Mouse (Mus musculus): Measurements from ENCODE around the gene Tle6.

Tle6 gene

DNA sequence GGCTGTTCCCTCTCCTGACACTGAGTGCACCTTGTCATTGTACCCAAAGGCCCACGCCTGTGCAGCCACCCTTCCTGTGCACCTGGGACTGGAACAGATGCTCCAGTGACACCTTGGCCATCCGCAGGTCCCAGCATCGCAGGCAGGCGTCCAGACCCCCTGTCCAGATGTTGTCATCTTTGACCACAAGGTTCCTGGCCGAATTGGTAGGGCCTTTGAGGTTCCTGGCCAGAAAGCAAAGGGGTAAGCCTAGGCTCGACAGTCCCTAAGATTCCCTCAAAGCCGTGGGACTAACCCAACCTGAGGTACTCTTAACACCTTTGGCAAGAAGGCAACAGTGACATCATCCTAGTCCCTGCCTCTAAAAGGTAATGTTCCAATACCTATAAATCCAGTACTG is 8.2 kb downstream of the Tle6 start:
- DNase-seq (ENCODE audit: low spot score in 2 of 2): no peak

DNA sequence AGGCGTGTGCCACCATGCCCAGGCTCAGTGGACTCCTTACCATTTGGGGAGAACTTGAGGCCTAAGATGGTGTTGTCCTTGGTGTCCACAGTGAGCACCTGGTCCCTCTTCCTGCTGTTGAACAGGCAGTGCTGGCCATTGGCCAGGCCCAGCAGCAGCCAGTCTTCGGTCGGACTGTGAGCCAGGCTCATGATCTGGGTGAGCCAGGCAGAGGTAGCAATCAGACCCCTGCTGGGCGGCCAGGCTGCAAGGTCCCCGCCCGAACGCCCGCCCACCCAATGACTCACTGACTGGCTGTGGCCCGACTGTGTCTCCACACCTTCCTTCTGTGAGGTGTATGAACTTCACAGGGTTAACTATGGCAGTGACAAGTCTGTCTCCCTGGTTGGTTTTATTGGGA is 9.0 kb downstream of the Tle6 start:
- no peak for DNase-seq (ENCODE audit: low spot score in 2 of 2)

DNA sequence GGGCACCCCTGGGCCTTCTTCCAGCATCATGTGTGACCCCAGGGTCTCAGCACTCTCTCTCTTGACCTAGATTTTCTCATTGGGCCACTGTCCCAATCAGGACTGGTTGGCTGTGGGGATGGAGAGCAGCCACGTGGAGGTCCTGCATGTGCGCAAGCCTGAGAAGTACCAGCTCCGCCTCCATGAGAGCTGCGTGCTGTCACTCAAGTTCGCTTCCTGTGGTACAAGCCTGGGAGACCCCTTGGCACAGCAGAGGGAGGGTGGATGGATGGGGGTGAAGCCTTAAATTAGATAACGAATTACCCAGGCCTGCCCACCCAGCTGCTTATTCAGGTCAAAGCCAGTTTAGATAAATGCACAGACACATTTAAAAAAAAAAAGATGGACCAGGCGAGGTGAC is 12.1 kb downstream of the Tle6 start:
- DNase-seq (ENCODE audit: low spot score in 2 of 2): no peak

DNA sequence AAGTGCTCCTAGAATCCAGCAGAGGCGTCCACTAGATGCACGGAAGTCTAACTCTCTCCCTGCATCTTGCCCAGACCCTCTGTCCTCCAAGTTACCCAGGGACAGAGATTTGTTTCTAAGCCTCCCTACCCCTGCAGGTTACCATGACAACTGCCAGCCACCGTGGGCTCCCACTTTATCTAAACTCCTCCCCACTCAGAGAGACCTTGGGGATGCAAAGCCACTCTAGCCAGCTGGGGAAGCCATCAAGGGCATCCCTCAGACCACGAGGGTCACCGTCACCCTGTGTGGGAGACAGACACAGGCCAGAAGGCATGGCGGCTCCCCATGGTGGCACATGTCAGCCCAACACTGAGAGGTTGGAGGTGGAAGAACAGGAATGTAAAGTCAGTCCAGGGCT is 17.5 kb downstream of the Tle6 start:
- DNase-seq (ENCODE audit: low spot score in 2 of 2): no peak

DNA sequence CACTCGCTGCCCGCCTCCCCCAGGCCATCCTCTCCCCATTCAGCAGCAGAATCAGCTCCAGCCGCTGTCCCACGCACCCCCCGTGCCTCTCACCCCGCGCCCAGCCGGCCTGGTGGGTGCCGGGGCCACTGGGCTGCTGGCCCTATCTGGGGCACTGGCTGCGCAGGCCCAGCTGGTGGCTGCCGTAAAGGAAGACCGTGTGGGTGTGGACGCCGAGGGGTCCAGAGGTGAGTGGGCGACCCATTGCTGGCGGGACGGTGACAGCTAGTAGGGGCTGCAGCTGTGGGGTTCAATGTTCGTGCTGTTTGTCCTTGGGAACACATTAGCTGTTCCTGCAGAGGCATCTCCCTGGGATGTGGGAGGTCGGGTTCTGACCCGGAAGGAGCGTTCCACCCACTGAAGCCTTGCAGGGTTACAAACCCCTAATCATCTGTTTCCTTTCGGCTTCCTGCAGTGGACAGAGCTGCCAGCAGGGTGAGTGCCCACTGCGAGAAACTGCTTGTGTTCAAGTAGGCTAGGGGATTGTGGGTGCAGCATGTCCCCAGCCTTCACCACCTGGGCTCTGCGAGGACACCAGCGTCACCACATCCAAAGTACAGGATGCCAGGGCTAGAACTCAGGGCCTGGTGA is 20.3 kb downstream of the Tle6 start:
- no peak for DNase-seq (ENCODE audit: low spot score in 2 of 2)

DNA sequence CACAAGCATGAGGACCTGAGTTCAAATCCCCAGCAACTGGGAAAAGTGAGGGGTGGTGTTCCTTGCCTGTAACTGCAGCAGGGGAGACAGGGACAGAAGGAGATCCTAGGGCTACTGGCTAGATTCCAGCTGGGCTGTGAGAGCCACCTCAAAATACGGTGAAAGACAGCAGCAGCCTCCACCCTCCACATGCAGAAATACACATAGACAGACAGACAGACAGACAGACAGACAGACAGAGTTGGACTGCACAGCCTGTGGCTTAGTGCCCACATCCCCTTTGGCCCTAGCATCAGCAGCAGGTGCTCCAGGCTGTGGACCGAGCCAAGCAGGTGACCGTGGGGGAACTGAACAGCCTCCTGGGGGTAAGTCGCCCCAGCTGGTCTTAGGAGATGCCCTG is 20.9 kb downstream of the Tle6 start:
- DNase-seq (ENCODE audit: low spot score in 2 of 2): no peak

DNA sequence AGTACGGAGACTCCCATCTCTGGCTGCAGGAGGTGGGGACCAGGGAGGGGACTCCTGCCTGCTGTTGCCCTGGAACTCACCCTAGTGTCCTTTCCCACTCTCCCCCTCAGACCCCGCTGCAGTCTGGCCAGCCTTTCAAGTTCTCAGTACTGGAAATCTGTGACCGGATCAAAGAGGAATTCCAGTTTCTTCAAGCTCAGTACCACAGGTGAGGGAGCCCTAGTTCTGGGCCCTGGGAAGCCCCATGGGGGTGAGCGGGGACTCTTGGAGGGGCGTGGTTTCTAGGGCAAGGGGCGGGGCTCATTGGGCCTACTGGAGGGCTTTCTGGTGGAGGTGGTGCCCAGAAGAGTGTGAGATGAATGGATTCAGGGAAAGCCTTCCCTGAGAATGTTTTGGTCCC is 25.2 kb downstream of the Tle6 start:
- no peak for DNase-seq (ENCODE audit: low spot score in 2 of 2)

DNA sequence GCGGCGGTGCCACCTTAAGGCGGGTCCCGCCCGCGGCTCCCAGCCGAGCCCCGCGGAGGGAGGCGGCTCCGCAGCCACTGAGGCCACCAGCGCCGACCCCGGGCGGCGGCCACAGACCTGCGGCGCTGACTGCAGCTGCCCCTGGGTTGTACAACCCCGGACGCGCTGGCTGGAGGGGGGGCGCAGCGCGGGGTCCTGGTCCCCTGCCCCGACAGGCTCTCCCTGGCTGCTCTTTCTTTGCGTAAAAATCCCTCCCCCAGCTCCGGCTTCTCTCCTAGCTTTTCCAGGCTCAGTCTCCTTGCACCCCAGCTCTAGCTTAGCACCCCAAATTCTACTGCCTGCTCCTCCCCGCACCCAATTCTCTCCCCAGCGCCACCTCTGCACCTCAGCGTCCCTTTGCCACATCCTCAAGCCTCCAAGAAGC is 25.7 kb downstream of the Tle6 start:
- DNase-seq (ENCODE audit: low spot score in 2 of 2): peak in 1 of 2 experiments; percentile 49

DNA sequence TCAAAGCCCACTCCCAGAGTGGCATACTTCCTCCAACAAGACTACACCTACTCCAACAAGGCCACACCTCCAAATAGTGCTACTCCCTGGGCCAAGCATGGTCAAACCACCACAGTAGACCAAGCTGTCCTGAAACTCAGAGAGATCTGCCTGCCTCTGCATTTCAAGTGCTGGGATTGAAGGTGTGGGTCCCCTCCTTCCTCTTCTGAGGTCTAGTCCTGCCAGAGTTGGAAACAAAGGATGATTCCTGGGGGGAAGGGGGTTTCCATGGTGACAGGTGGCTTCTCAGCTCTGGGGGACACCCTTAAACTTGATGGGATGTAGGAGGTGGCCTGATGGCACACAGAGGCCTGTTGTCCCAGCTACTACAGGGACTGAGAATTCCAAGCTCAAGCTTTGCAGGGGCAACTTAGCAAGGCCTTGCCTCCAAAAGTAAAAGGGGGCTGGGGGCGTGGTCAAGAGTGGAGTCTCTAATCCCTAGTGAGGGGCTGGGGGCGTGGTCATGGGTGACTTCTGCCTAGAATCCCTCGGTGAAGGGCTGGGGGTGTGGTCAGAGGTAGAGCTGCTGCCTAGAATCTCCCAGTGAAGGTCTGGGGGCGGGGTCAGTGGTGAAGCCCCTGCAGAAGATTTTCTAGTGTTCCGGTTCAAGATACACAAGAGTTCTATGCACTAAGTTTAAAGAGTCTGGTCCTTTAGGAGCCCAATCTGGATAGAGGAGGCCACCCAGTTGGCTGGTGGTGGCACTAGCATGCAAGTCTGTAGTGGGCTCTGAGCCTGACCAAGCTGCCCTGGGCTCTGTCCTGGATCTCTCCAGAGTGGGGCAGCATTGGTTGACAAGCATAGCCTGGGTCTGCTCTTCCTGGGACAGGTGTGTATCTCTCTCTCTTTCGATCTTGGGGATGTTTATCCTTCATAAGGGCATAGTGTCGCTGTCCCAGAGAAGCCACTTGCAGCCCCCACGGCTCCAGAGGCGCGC is 26.5 kb downstream of the Tle6 start, which contains the start of gene Tle2:
Gene Tle2 (plus strand): TSS at position 481 of the 976 bp plus-strand sequence.
- no peak for DNase-seq (ENCODE audit: low spot score in 2 of 2)

DNA sequence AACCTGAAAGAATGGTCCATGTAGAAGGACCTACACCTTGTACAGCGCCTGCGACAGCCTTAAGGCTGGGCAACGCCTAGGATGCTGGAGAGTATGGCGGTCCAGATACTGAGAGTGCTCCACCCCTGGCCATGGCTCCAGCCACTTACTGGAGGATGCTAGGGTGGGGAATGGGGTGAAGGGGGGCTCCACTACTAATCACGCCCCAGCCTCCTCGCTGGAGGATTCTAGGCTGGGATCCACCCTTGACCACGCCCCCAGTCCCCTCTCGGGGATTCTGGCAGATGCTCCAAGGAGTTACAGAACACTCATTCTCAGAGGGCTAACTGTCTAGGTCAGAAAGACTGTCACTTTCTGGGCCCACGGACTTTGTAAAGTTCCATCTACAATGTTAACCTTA is 27.9 kb downstream of the Tle6 start:
- DNase-seq (ENCODE audit: low spot score in 2 of 2): no peak

DNA sequence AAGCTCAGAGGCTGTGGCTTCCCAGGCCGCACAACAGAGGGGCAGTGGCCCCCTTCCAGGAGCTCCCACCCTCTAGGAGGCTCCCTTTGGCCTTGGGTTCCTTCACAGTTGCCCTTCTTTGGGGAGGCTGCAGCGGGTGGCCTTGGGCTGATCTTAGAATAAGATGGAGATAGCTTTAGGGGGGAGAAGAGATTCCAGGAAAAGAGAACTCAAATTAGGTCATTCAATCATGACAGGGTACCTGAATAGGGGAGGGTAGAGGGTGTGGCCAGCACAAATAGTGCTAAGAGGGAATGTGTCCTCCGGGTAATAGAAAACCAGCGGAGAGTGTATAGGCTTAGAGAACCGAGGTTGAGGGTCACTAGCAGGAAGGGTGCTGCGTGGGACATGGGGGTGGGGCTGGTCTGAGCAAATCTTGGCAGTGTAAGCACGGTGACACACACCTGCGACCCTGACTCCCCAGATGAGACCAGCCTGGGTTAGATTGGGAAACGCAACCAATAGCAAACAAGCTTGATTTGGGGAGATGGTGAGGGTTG is 28.7 kb downstream of the Tle6 start:
- no peak for DNase-seq (ENCODE audit: low spot score in 2 of 2)

DNA sequence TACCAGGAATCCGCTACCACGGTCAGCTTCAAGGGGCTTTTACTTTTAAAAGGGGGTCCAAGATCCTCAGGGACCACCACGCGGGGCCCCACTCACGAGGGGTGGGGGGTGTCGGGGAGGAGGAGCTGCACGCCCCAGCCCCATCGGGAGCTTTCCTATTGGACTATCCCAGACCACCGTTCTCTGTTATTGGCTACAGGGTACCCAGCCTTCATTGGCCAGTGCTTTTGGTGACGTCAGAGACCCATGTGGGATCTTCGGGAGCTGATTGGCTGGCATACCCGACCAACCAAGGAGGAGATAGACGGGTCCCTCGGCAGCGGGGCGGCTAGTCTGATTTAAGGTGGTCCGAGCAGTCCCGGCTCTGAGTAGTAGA is 29.4 kb downstream of the Tle6 start:
- DNase-seq (ENCODE audit: low spot score in 2 of 2): peak; percentile 99 to 100

DNA sequence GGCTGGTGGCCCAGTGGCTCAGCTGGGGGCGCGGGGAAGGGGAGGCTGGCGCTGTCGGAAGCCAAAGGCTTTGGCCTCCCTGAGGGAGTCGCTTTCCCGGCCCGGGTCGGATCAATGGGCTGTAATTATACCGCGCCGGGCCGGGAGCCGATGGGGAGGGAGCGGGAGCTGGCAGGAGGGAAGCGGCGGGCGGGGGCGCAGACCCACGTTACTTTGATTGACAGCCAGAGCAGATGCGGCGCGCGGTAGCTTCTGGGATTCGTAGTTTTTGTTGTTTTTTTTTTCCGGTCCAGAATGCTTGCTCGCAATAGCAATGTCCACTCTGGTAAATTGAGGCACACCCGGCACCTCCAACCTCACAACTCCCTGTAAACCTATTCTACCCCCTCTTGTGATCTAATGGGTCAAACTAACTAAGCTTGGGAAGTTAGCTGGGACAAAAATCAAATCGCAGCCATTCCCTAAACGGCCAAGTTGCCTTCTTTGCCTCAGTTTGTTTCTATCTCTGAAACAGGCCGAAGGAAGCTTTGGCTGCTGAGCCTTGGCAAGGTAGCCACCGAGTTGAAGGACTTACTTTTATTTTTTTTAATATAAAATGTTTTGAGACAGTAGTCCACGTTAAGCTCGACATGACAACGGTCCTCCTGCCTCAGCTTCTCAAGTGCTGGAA is 29.9 kb downstream of the Tle6 start:
- DNase-seq (ENCODE audit: low spot score in 2 of 2): peak; percentile 92 to 95

DNA sequence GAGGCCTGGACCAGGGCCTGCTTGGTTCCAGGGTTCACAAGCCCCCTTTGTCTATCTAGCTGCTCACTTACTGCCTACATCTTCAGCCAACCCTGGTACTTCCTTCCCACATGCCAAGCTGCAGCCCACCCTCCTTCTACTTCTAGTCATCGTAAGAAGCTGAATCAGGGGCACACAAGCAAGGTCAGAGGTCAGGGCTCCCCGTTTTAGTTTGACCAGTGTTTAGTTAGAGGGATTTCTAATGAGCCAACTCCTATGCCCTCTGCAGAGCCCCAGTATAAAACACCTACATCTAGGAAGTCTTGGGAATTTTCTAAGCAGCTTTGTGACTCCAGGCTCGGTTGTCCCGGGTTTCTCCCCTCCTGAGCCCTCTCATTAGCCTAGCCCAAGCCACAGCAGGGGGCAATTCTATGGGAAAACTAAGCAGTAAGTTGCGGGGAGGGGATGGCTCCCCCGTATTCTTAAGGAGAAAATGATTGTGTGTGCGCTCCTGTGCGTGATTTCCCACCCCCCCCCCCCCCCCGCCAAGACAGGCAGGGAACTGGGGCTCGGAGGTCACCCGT is 30.6 kb downstream of the Tle6 start:
- DNase-seq (ENCODE audit: low spot score in 2 of 2): no peak

DNA sequence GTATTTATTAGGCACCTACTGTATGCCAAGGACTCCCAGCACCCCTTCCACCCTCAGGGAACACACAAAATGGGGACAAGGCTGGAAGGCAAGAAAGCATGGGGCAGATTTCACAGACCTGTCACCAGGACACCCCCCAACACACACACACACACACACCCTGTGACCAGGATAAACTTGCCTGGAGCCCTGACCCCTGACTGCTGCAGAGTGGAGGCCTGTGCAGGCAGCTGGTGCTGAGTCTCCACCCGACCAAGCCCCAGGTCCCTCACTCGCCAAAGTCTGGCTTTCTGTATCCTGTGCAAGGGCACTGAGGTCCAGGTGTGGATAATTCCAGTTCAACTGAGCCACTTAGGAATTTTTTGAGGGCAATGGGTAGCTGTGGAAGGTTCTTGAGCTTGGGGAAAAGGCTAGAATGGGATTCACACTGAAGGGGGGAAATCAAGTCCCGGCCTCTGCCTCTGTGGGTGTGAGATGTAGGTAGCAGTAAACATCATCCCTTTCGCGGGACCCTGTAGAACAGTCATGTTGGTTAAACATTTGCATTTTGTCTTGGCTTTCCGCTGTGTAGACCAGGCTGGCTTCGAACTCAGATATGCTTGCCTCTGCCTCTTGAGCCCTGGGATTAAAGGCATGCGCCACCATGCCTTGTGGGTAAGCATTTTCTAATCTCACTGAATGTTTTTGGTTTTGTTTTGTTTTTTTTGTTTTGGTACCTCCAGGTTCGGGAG is 31.2 kb downstream of the Tle6 start:
- DNase-seq (ENCODE audit: low spot score in 2 of 2): no peak

DNA sequence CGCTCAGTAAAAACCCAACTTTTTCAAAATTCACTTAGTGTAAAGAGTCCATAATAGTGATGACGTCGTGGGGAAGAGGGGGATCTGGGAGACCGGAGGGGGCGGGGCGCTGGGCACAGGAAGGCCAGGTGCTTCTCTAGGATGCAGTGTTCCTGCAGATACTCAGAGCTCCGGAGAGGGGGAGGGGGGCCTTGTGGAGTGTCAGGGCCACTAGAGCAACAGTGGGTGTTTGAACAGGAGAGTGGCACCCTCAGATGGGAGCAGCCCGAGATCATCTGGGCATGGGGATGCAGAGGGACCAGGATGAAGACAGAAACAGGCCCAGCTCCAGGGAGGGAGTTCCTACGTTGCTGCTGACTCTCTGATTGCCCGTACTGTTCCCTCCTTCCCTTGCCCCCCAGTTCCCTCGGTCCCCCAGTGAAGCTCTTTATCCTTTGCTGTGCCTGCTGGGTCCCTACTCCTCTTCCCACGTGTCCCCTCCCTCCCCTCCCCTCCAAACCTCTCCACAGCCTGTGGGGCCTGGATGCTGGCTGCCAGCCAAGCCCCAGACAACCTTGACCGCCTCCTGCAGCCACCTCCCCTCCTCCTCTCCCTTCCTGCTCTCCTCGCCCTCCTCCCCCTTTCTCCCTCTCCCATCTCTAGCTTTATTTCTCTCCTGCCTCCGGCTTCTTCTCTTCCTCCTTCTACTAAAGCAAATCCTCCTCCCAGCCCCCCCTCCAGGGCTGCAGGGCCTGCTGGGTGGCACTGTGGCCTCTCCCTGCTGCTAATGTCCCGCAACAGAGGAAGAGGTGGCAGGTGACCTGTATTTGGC is 32.3 kb downstream of the Tle6 start:
- no peak for DNase-seq (ENCODE audit: low spot score in 2 of 2)

DNA sequence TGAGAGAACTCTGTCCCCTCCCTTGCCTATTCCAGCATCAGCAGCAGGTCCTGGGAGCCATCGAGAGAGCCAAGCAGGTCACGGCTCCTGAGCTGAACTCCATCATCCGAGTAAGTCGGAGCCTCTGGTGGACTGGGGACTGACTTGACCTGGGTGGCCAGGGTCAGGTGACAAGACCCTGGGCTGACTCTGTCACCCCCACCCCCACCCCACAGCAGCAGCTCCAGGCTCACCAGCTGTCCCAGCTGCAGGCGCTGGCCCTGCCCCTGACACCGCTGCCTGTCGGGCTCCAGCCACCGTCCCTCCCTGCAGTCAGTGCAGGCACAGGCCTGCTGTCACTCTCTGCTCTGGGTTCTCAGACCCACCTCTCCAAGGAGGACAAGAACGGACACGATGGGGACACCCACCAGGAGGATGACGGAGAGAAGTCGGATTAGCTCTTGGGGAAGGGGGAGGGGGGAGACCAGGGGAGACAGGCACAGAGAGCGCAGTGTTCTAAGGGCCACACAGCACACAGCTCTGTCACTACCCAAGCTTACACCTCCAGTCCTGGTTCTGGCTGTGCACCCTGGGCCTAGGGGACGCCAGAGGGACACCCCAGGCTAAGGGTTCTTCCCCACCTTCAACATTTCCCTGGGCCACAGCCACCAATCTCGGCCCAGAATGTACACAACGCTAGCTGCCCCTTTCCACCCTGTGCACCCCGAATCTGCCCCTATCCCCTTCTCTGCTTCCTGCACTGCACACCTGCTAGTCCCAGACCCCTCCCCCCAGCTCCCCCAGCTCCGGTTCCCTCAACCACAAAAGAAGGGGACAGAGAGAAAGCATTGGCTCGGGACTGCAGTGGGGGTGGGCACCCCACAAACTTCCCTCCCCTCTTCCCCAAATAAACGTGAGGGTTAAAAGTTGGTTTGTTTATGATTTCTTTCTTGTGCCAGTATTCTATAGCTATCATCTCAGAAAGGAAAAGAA is 35.3 kb downstream of the Tle6 start:
- no peak for DNase-seq (ENCODE audit: low spot score in 2 of 2)

DNA sequence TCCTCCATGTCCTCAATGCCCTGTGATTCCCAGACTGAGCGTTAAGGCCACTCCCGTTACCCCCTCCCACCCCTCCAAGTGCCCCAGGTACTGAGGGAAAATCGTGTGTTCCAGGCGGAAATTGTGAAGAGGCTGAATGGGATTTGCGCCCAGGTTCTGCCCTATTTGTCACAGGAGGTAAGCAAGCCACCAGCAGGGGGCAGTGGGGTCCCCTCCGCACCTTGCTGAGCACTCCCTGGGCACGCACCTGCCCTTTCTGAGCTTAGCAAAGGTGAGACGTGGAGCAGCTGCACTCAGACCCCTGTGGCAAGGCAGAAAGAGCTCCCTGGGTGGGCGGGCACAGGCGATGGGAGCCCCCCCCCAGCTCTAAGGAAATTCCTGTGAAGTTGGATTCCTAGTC is 36.1 kb downstream of the Tle6 start:
- DNase-seq (ENCODE audit: low spot score in 2 of 2): peak in 1 of 2 experiments; percentile 48

DNA sequence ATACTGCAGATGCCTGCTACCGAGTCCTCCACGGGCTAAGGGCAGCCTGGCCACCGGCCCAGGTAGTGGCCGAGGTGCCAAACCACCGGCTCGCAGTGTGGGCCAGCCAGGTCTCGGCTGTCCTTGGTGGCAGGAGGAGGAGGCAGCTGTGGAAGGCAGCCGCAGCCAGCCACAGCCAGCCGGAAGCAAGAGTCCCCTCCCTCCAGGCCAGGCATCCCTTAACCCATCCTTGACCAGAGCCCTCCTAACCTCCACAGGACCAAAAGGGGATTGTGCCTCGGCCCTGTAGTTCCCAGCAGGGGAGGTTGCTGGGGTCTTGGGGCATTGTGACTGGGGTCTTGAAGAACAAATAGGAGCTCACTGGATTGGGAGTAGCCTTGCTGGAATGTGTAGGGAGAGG is 36.7 kb downstream of the Tle6 start:
- no peak for DNase-seq (ENCODE audit: low spot score in 2 of 2)
